Mouse (Mus musculus) CD4-positive helper T cell, adult 2 months (primary cell): Measurements from ENCODE around the gene Eif4e2.

Experiments
- DNase-seq: peaks from one replicate; pipeline ENCODE4 v3.0.0-alpha.2; 2012; ENCODE audit warnings: low read depth, missing footprints, low spot score

Gene Eif4e2

DNA sequence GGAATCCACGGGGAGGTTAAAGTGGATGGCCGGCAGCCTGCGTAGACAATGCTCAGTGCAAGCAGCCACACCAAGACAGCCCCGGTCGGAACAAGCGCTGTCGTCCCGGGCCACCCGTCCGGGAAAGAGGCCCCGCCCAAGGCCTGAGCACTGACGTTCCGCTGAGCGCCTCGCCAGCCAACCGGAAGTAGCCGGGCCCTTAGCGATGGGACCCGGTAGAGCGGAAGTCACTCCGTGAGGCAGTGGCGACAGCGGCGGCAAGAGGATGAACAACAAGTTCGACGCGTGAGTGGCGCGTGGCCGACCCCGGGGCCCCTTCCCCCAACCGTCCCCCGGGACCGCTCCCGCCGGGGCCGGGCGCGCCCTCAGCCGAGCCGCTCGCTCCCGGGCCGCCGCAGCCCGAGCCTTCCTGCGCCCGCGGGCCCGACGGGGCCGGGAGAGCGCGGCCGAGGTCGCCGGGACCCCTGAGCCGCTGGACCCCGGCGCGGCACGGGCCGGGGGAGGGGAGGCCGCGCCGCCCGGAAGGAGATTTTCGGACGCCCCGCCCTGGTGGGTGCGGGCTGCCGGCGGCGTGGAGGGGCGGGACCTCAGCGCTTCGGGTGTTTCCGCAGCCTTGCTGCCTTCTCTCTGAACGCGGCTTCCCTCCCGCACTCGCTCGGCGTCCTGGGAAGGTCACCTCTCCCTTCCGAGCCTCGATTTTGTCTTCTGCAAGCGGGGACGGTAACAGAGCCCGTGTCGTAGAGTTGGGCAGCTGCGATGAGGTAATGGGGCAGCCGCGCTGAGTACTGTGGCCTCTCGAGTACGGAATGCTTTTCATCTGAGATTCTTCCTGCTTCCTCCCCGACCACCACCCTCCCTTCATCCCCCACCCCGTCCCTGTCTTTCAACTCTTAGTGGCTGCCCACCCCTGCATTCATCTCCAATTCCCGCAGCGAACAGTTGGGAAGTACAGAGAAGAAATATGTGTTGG is at the start of gene Eif4e2:
Eif4e2 (plus strand) TSS at position 180 of the 970 bp plus-strand sequence.
- DNase-seq: peak; percentile 94

DNA sequence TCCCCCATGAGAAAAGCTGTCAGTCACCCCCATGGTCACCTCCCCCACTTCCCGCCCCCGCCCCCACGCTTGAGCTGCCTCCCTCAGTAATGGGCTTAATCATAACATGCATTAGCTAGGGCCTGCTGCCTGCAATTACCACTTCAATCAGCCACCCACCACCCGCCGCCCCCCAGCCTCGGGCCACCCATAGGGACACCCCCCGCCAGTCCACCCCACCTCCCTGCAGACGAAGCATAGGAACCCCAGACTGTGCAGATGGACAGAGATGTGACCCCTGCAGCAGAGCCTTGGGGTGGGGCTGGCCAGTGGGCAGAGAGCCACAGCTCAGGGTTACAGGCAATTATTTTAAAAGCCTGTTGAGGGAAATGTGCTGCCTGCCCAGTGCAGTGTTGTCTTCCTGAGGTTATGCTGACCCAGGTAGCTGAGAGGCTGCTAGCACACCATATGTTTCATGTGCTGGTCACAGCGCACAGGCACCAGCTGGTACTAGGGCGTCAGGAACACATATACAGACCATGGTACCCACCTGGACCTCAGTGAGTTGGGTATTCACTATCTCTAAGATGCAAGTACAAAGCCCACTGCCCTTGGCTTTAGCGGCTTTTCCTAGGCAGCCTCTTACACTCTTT is 49.4 kb upstream of the Eif4e2 start:
- no peak for DNase-seq

DNA sequence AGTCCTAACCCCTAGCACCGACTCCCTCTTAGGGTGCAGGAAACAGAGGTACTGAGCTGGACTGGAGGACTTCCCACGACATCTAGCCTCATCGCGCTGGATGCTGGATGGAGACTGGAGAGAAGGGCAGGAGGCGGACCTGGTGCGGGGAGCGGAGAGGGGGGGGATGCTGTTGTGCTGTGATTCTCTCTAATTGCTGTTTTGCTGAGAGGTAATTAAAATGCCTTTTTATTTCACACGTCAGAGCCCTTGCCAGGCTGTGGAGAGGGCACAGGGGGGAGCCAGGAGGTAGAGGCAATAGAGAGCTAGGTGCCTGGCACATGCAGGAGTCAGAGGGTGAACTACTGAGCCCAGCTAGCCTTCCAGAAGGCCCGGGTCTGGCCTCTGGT is 48.9 kb upstream of the Eif4e2 start:
- DNase-seq: no peak

DNA sequence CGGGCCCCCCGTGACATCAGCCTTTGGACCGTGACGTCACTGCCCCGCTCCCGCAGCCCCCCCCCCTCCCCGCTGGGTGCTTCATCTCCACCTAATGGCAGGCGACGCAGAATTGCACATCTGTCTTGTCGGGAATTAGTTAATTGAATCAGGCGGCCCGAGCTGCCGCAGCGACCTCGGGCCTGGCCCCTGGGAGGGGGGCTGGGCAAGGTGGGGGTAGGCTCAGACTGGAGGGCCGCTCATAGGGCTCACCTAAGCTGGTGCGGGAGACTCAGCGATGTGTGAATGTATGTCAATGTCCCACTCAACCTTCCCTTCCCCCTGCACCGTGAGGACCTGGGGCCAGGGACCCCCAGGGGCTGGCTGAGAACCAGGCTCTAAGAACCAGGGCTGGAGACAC is 43.3 kb upstream of the Eif4e2 start:
- DNase-seq: no peak

DNA sequence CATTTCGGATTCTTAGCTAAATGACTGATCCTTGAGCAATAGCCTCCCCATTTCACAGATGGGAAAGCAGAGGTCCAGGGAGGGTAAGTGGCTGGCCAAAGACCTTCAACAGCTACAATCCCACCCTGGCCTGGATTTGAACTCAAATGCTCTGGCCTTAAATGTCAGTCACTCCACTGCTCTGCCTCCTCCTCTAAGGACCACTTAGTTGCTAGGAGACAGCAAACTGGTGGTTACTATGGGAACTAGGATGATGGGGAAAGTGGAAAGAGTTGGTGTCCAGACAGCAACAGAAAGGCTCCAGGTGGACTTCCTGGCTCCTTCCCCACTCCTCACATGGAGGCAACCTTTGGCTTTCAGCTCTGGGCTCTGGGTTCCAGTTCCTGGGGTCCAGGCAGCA is 42.4 kb upstream of the Eif4e2 start:
- DNase-seq: no peak

DNA sequence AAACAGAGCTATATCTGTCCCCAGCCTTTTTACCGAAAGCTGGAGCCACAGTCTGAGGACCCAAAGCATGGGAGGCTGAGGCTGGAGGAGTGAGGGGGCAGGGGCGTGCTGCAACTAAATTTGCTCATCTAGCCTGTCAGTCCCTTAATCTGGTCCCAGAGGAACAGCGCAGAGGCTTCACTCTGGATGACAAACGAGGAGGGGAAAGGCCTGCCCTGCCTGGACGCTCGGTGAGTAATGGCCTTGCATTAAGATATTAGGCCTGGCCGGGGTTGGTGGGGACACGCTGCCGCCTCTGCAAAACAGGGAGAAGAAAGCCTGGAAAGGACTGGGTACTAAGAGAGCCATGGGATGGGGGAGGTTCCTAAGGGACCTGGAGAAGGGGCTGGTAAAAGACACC is 41.4 kb upstream of the Eif4e2 start:
- no peak for DNase-seq

DNA sequence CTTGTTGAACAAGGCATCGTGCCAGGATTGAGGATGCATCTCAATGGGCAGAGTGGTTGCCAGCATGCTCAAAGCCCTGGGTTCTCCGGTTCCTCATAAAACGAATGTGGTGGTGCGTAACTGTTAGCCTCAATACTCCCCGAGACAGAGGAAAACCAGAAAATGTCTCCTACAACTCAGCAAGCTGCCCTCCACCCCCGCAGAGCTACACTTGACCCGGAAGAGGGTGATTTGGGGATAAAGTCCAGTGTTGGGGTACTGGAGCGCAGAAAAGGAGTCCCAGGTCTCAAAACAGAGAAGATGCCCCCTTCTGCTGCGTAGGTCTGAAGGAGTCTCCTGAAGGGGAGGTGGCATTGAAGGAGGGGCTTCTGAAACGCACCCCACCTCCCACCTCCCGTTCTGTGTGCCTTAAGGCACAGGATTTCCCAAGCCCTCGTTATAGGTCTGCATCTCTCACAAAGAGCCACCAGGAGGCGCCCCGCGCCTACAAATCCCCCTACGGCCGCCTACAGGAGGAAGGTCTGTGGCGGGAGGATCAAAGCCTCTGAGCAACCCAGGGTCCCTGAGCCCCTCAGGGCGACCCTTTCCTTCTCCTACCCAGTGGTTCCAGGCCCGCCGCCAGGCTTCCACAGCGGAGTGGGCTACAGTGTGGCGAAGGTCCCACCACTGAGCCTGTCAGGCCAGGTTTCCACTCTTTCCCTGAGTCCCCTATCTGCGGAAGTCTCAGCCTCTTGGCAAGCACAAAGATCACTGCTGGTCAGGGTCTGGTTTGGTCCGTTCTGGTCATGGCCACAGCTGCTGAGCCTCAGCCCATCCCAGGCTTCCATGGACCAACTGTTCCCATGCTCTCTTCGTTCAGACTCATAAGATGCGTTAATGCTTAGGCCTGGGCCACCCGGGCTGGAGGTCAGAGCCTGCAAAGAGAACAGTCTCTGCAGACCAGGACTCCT is 39.4 kb upstream of the Eif4e2 start:
- peak; percentile 60 for DNase-seq

DNA sequence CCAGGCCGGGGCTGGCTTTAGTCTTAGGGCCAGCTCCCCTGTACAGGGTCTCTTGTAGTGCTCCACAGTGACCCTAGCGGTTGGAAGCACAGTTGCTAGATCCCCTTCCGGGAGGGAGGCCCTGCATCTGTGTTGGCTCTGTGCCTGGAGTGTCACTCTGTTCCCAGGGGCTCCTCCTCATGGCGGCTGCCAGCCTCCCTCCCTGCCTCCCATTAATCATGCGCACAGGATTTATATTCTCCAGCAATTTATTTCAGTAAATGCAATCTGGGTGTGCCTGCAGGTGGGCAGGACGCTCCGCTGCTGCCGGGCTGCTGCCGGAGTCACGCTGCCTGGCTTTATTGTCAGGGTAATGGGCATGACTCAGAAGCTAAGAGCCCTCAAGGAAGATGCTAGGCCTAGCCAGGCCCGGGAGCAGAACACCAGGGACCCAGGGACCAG is 37.8 kb upstream of the Eif4e2 start:
- no peak for DNase-seq

DNA sequence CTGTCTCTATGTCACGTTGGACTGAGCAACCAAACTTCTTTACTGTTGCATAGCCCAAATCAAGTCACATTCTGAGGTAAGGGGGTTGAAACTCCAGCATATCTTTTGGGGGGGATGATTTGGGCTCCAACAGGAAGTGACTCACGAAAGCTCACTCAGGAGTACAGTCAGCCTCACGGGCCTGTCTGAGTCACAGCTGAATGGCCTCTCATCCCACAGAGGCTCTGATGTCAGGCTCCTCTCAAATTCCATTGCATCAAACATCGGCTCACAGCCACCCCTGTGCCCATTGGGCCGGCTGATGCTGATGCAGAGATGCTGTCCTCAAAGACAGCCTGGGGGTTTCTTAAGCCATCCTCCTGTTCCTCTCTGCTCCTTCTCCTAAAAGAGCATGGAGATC is 32.8 kb upstream of the Eif4e2 start:
- DNase-seq: peak; percentile 61

DNA sequence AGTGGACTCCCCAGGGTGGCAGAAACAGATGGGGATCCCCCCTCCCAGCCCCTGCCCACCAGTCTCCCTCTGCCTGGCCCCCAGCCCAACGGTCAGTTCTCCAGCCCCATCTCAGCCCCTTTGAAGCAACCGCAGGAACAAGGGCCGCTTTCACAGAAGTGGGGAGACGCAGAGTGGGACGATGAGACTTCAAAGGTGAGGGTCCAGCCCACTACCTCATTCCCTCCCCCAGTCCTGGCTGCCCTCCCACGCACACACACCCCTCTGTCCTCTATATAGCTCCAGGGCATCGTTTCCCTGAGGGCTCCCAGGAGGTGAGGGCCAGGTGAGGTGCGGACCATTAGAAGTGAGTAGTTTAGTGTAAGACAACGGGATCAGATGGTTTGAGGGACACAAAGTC is 30.7 kb upstream of the Eif4e2 start, which contains the start of gene Prss56:
Prss56 (plus strand) TSS at position 301 of the 400 bp plus-strand sequence.
- no peak for DNase-seq

DNA sequence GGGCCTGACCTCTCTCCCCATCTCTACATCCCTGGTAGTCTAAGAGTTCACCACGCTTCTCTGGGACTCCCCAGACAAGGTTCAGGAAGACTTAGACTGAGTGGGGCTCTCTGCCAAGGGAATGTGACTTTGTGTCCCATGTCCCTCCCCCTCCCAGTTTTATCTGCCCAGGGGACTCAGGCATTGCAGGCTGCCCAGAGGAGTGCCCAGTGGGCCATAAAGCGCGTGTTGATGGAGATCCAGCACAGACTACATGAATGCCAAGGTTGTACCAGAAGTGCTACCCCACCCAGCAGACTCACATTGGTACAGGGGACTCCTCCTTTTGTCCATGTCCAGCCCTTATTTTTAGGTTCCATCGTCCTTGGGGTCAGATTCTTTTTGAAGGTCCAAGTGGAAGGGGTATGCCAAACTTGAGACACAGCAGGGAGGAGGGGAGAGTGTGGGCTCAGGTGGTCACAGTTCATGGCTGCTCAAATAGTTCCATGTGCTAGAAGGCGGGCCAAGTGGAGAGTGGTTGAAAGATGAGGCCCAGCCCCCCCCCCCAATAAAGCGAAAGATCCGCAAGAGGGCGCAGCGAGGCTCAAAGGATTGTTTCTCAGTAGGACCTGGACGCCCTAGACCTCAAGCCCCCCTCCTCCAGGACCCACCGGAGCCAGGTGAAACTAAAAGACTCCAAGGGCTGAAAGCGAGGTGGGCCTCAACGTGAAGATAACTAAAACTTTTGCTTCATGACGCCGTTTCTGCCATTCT is 29.5 kb upstream of the Eif4e2 start:
- DNase-seq: peak; percentile 50

DNA sequence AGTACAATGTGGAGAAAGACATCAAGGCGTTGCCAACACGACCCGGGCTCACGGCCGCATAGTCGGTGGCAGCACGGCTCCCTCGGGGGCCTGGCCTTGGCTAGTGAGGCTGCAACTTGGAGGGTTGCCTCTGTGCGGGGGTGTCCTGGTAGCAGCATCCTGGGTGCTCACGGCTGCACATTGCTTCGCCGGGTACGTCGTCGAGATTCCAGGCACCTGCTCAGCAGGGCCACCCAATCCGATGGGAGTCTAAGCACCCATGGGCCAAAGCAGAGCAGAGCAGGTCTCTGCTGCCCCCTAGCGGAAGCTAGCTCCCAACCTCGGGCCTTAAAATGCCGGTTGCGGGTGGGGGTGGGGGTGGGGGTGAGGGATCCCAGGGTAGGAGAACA is 29.0 kb upstream of the Eif4e2 start:
- peak; percentile 78 for DNase-seq

DNA sequence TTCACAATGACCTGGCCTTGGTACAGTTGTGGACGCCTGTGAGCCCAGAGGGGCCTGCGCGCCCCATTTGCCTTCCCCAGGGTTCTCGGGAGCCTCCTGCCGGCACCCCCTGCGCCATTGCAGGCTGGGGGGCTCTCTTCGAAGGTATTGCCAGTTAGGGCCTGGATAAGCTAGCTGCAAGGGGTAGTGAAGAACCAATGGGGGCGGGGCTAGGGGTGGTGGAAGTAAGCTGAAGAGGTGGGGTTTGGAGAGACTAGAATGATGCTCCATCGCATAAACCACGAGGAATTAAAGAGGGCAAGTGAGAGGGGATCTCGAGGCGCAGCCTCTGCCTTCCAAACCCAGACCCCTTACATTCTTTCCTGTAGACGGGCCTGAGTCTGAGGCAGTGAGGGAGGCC is 28.2 kb upstream of the Eif4e2 start:
- DNase-seq: no peak

DNA sequence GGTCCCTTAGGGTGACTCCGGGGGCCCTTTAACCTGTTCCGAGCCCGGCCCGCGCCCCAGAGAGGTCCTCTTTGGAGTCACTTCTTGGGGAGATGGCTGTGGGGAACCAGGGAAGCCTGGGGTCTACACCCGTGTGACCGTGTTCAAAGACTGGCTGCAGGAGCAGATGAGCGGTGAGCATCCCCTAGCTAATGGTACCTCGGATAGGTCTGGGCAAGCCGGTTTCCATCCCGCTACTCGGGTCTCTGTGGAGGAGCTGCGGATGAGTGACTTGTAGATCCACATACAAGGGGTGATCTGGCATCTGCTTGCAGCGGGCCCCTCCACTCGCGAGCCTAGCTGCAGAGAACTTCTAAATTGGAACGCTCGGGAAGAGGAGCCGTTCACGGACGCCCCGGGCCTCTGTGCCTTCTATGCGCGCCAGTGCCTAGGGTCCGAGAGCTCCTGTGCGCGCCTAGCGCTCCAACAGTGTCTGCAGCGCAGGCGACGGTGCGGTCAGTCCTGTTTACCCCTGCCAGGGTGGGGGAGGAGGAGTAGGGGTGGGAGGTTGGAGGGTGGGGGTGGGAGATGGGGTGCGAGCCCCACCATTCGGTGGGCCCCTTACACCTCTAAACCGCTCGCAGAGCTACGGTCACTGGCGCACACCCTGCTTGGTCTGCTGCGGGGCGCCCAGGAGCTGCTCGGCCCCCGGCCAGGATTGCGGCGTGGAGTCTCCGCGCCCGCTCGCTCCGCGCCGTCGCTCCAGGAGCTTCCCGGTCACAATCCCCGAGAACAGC is 27.3 kb upstream of the Eif4e2 start:
- DNase-seq: no peak

DNA sequence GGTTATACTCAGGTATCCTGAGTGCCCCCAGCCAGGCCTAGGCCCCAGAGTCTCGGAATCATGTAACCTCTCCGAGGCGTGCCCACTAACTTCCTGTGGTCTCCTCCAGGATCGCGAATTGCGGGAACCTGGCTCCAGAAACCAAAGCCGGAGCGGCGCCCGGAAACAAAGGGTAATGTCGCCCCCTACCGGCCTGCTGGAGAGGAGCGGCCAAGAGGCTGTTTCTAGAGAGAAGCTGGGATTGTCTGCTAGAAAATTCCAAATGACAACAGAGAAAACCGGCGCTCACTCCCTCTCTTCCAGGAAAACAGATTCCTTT is 26.7 kb upstream of the Eif4e2 start:
- peak; percentile 63 for DNase-seq

DNA sequence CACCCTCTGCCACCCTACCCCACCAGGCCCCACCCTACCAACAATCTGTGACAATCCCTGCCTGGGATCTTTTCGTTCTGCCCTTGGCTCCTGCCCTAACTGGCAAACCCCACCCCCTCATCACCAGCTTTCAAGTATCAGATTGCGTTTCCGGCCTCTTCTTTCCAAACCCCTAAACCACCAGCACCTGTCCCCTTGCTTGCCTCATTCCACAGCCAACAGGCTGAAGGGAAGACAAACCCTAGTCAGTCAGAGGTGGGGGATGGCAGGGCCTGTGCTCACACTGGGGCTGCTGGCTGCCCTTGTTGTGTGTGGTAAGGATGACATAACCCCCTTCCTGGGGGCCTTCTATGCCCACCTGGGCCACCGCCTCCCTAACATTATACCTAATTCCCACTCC is 23.3 kb upstream of the Eif4e2 start, which contains the start of gene Chrnd:
Chrnd (plus strand) TSS at position 179 of the 400 bp plus-strand sequence.
- no peak for DNase-seq

DNA sequence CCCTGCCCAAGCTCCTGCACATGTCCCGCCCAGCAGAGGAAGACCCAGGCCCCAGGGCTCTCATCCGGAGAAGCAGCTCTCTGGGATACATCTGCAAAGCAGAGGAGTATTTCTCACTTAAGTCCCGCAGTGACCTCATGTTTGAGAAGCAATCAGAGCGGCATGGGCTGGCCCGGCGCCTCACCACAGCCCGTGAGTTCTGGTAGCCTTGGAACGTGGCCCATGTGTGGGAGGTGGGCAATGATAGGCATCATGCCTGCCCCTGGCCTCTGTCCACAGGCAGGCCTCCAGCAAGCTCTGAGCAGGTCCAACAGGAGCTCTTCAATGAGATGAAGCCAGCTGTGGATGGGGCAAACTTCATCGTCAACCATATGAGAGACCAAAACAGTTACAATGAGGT is 16.4 kb upstream of the Eif4e2 start:
- DNase-seq: no peak

DNA sequence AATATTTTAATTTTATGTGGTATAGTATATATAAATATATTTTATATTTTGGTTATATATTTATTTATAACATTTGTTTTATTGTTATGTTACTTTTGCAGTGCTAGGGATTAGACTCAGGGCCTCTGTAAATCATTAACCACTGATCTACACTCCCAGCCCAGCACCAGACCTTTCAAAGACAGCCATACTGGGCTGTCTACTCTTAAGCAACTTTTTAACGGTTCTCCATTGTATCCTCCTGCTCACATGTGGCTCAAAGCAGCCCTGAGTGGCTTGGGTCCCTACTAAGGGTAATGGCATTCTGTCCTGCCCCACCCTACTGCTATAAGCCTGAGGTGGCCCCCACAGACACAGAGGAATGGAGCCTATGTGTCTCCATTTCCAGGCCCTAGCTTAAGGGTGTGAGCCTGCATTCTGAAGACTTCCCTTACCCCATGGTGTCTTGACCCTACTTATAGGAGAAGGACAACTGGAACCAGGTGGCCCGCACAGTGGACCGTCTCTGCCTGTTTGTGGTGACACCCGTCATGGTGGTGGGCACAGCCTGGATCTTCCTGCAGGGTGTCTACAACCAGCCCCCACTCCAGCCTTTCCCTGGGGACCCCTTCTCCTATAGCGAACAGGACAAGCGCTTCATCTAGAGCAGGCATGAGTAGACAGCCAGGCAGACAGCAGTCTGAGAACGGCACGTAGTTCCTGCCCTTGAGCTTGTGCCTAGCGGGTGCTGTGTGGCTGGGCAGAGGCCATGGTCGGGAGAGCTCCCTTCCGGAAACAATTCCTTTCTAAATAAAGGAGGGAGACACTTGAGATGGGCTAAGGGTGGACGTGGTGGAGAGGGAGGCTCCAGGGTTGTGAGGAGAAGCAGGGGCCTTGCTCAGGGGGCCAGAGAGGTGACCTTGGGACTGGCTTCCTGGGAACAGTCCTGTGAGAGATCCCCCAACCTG is 15.3 kb upstream of the Eif4e2 start:
- no peak for DNase-seq

DNA sequence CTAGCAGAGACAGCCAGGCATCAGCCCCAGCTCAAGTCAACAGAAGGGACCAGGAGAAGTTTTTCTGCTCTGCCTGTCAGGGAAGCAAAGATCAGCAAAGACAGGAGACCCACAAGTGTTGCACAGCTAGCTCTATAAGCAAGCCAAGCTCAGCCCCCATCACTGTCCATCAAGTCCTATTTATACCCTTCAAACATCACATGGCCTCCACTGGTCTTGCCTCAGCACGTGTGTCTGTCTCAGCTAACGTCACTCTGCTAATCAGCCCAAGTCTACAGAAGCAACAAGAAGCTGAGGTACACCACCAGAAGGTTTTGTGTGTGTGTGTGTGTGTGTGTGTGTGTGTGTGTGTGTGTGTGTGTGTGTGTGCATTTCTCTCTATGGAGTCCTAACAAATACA is 12.9 kb upstream of the Eif4e2 start:
- DNase-seq: no peak
